Mouse (Mus musculus) liver, adult 2 months (tissue): Measurements from ENCODE around the gene Grn.
A peak's percentile ranks its signal among the peaks of the same experiment; 100 is the strongest.

Source experiments
- CTCF ChIP-seq: fragments of 200-500 bp; IDR thresholded peaks from 2 replicates; pipeline ENCODE4 v1.5.1; 2011; ENCODE audit warnings: low read depth, low read length, control low read depth
- POLR2A ChIP-seq: fragments of 200-500 bp; IDR thresholded peaks from 2 replicates; pipeline ENCODE4 v1.6.1; 2011; ENCODE audit warnings: low read length, control low read depth; ENCODE audit not compliant: insufficient read depth; ENCODE audit errors: extremely low read depth

DNA sequence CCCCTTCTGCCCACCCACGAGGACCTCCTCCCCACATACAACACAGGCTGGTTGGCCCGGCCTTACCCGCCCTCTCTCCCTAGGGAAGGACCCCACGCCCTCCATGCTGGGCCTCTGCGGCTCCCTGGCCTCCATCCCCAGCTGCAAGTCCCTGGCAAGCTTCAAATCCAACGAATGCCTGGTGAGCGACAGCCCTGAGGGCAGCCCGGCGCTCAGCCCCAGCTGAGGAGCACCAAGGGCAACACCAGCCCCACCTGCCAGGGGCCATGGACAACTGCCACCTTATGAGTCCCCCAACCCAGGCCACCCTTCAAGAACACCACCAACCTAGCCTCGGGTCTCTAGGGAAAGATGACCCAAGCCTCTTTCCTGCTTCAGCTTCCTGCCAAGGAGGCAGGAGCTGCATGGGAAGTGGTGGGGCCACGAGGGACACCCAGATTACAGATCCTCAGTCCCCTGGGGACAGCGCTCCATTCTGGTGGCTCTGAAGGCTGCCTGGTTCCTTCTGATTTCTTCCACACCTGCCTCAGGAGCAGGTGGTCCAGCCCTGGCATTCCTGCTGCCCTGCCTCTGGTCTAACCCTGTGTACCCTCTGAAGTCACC lies 28.1 kb upstream of the Grn start:
- TF ChIP-seq POLR2A (0 out of 2 replicates have a peak, but pooled peaks have one; percentile 7), CTCF (no peak)
